Mouse (Mus musculus): Measurements from ENCODE around the gene Glcci1. TPM values are rescaled to one million over a fixed set of nuclear protein-coding genes. Genes with fewer than 3 reads are reported as not detected.

Glcci1 gene
- total and polyA plus RNA-seq, 2 experiments from 2014 or later = 5.1 to 11.1 TPM

GRCm38 (mm10) chr6:8472125-8472524 is 37.3 kb upstream of the Glcci1 start:
- Histone ChIP-seq H3K9me3 (ENCODE audit: low read length) (no peaks in the 10 kb centered on the region), H3K9ac (replicated peaks; ENCODE audit: low read length, poor library complexity, severe bottlenecking) (no peak overlapping the region), H3K36me3 (ENCODE audit: insufficient read depth, low read length) (no peaks in the 10 kb centered on the region), H3K4me2 (ENCODE audit: low read depth, low read length, poor library complexity, severe bottlenecking) (no peak overlapping the region), H3K27me3 (ENCODE audit: insufficient read depth, low read length) (no peaks in the 10 kb centered on the region), H3K4me3 (ENCODE audit: low read depth, low read length) (no peak overlapping the region), H3K4me1 (ENCODE audit: insufficient read depth, low read length) (no peaks in the 10 kb centered on the region), H3K27ac (ENCODE audit: low read depth, low read length) (no peak overlapping the region)
- ATAC-seq (ENCODE audit: low FRiP score) (no peak), DNase-seq (ENCODE audit: low spot score) (no peak)
- TF ChIP-seq CTCF (IDR thresholded peaks at IDR 0.05) = no peak
- WGBS = 90% methylated on average over 3 of the region's 3 CpGs

- Histone ChIP-seq H3K9me3 (ENCODE audit: low read length) (no peaks in the 10 kb centered on the region), H3K4me3 (ENCODE audit: low read depth, low read length) (no peak overlapping the region), H3K9ac (replicated peaks; ENCODE audit: low read length, poor library complexity, severe bottlenecking) (no peak overlapping the region), H3K36me3 (ENCODE audit: insufficient read depth, low read length) (no peaks in the 10 kb centered on the region), H3K27ac (ENCODE audit: low read depth, low read length) (no peak overlapping the region), H3K4me1 (ENCODE audit: insufficient read depth, low read length) (no peaks in the 10 kb centered on the region), H3K27me3 (ENCODE audit: insufficient read depth, low read length) (no peaks in the 10 kb centered on the region), H3K4me2 (ENCODE audit: low read depth, low read length, poor library complexity, severe bottlenecking) (no peak overlapping the region)
- no peak for DNase-seq (ENCODE audit: low spot score)
- no peak for ATAC-seq (ENCODE audit: low FRiP score)
- WGBS = 84% methylated on average over 5 of the region's 5 CpGs
- no peak for TF ChIP-seq CTCF (IDR thresholded peaks at IDR 0.05)
Measured at GRCm38 (mm10) chr6:8472915-8473314, 36.5 kb upstream of the Glcci1 start.

GRCm38 (mm10) chr6:8473498-8473897 is 35.9 kb upstream of the Glcci1 start:
- H3K4me3 ChIP-seq (ENCODE audit: low read depth, low read length) = no peak overlapping the region
- WGBS = 62% methylated on average over 5 of the region's 5 CpGs
- H3K36me3 ChIP-seq (ENCODE audit: insufficient read depth, low read length) = no peaks in the 10 kb centered on the region
- no peak overlapping the region for H3K4me2 ChIP-seq (ENCODE audit: low read depth, low read length, poor library complexity, severe bottlenecking)
- TF ChIP-seq CTCF (IDR thresholded peaks at IDR 0.05) = no peak
- H3K4me1 ChIP-seq (ENCODE audit: insufficient read depth, low read length) = no peaks in the 10 kb centered on the region
- H3K27me3 ChIP-seq (ENCODE audit: insufficient read depth, low read length) = no peaks in the 10 kb centered on the region
- H3K9me3 ChIP-seq (ENCODE audit: low read length) = no peaks in the 10 kb centered on the region
- no peak overlapping the region for H3K9ac ChIP-seq (replicated peaks; ENCODE audit: low read length, poor library complexity, severe bottlenecking)
- DNase-seq (ENCODE audit: low spot score) = no peak
- ATAC-seq (ENCODE audit: low FRiP score) = no peak
- no peak overlapping the region for H3K27ac ChIP-seq (ENCODE audit: low read depth, low read length)

- no peak overlapping the region for H3K4me2 ChIP-seq (ENCODE audit: low read depth, low read length, poor library complexity, severe bottlenecking)
- no peak for ATAC-seq (ENCODE audit: low FRiP score)
- WGBS = 85% methylated on average over 3 of the region's 3 CpGs
- H3K4me3 ChIP-seq (ENCODE audit: low read depth, low read length) = no peak overlapping the region
- no peaks in the 10 kb centered on the region for H3K4me1 ChIP-seq (ENCODE audit: insufficient read depth, low read length)
- no peak for TF ChIP-seq CTCF (IDR thresholded peaks at IDR 0.05)
- H3K27ac ChIP-seq (ENCODE audit: low read depth, low read length) = no peak overlapping the region
- DNase-seq (ENCODE audit: low spot score) = no peak
- no peaks in the 10 kb centered on the region for H3K36me3 ChIP-seq (ENCODE audit: insufficient read depth, low read length)
- no peaks in the 10 kb centered on the region for H3K27me3 ChIP-seq (ENCODE audit: insufficient read depth, low read length)
- H3K9me3 ChIP-seq (ENCODE audit: low read length) = no peaks in the 10 kb centered on the region
- no peak overlapping the region for H3K9ac ChIP-seq (replicated peaks; ENCODE audit: low read length, poor library complexity, severe bottlenecking)
Measured at GRCm38 (mm10) chr6:8474316-8474715, 35.1 kb upstream of the Glcci1 start.

- Histone ChIP-seq H3K4me1 (ENCODE audit: insufficient read depth, low read length) (no peaks in the 10 kb centered on the region), H3K36me3 (ENCODE audit: insufficient read depth, low read length) (no peaks in the 10 kb centered on the region), H3K9ac (replicated peaks; ENCODE audit: low read length, poor library complexity, severe bottlenecking) (no peak overlapping the region), H3K9me3 (ENCODE audit: low read length) (no peaks in the 10 kb centered on the region), H3K4me3 (ENCODE audit: low read depth, low read length) (no peak overlapping the region), H3K27ac (ENCODE audit: low read depth, low read length) (no peak overlapping the region), H3K27me3 (ENCODE audit: insufficient read depth, low read length) (no peaks in the 10 kb centered on the region), H3K4me2 (ENCODE audit: low read depth, low read length, poor library complexity, severe bottlenecking) (no peak overlapping the region)
- TF ChIP-seq CTCF (IDR thresholded peaks at IDR 0.05) = no peak
- ATAC-seq (ENCODE audit: low FRiP score) (no peak), DNase-seq (ENCODE audit: low spot score) (no peak)
- WGBS = 93% methylated on average over 4 of the region's 4 CpGs
Measured at GRCm38 (mm10) chr6:8474820-8475219, 34.6 kb upstream of the Glcci1 start.

- H3K4me1 ChIP-seq (ENCODE audit: insufficient read depth, low read length) = no peaks in the 10 kb centered on the region
- H3K36me3 ChIP-seq (ENCODE audit: insufficient read depth, low read length) = no peaks in the 10 kb centered on the region
- H3K9ac ChIP-seq (replicated peaks; ENCODE audit: low read length, poor library complexity, severe bottlenecking) = no peak overlapping the region
- H3K4me2 ChIP-seq (ENCODE audit: low read depth, low read length, poor library complexity, severe bottlenecking) = no peak overlapping the region
- no peak overlapping the region for H3K4me3 ChIP-seq (ENCODE audit: low read depth, low read length)
- H3K27me3 ChIP-seq (ENCODE audit: insufficient read depth, low read length) = no peaks in the 10 kb centered on the region
- no peak overlapping the region for H3K27ac ChIP-seq (ENCODE audit: low read depth, low read length)
- WGBS = 44% methylated on average over 1 of the region's 1 CpGs
- DNase-seq (ENCODE audit: low spot score) (no peak), ATAC-seq (ENCODE audit: low FRiP score) (no peak)
- no peak for TF ChIP-seq CTCF (IDR thresholded peaks at IDR 0.05)
- H3K9me3 ChIP-seq (ENCODE audit: low read length) = no peaks in the 10 kb centered on the region
Measured at GRCm38 (mm10) chr6:8479176-8479575, 30.2 kb upstream of the Glcci1 start.
